Mouse (Mus musculus): Measurements from ENCODE around the gene Six5. TPM values are rescaled to one million over a fixed set of nuclear protein-coding genes. Genes with fewer than 3 reads are reported as not detected.

Gene Six5
- polyA plus RNA-seq, 1 experiment from 2014 or later, result 4.2 TPM

GRCm38 (mm10) chr7:19107436-19107835, 13.0 kb downstream of the Six5 start:
- WGBS, result 50% methylated on average over 3 of the region's 3 CpGs
- TF ChIP-seq EP300 (IDR thresholded peaks at IDR 0.05), result no peak
- TF ChIP-seq CTCF (IDR thresholded peaks at IDR 0.05), result no peak
- Histone ChIP-seq H3K9ac (replicated peaks; ENCODE audit: low read depth) (no peak overlapping the region), H3K4me2 (replicated peaks; ENCODE audit: low read depth, low read length) (no peak overlapping the region), H3K27ac (ENCODE audit: low read length) (no peak overlapping the region), H3K9me3 (ENCODE audit: low read length) (no peaks in the 10 kb centered on the region), H3K4me3 (ENCODE audit: low read depth, low read length) (no peak overlapping the region), H3K27me3 (replicated peaks; ENCODE audit: insufficient read depth, low read length) (no peaks in the 10 kb centered on the region), H3K36me3 (ENCODE audit: insufficient read depth, low read length) (no peaks in the 10 kb centered on the region), H3K4me1 (ENCODE audit: insufficient read depth, low read depth, low read length) (no peaks in the 10 kb centered on the region)
- ATAC-seq (no peak), DNase-seq (ENCODE audit: low spot score) (no peak)

GRCm38 (mm10) chr7:19109565-19109964, 15.2 kb downstream of the Six5 start:
- 70% methylated on average over 1 of the region's 1 CpGs for WGBS

GRCm38 (mm10) chr7:19118028-19118771, 23.8 kb downstream of the Six5 start, which contains the start of gene Gm4969:
Gene Gm4969 (minus strand): TSS chr7:19118368.
- WGBS, result 24% methylated on average over 62 of the region's 64 CpGs
- peak within 1 kb of the TSS; percentile 38 for H3K4me2 ChIP-seq (replicated peaks; ENCODE audit: low read depth, low read length)

More at GRCm38 (mm10) chr7:19109565-19109964, 15.2 kb downstream of the Six5 start:
- H3K27ac ChIP-seq (ENCODE audit: low read length), result no peak overlapping the region
- H3K4me2 ChIP-seq (replicated peaks; ENCODE audit: low read depth, low read length), result no peak overlapping the region
- no peaks in the 10 kb centered on the region for H3K27me3 ChIP-seq (replicated peaks; ENCODE audit: insufficient read depth, low read length)
- DNase-seq (ENCODE audit: low spot score), result no peak
- no peak overlapping the region for H3K4me3 ChIP-seq (ENCODE audit: low read depth, low read length)
- H3K9me3 ChIP-seq (ENCODE audit: low read length), result no peaks in the 10 kb centered on the region
- no peak for ATAC-seq
- H3K4me1 ChIP-seq (ENCODE audit: insufficient read depth, low read depth, low read length), result no peaks in the 10 kb centered on the region
- H3K36me3 ChIP-seq (ENCODE audit: insufficient read depth, low read length), result no peaks in the 10 kb centered on the region
- no peak overlapping the region for H3K9ac ChIP-seq (replicated peaks; ENCODE audit: low read depth)
- TF ChIP-seq EP300 (IDR thresholded peaks at IDR 0.05) (no peak), CTCF (IDR thresholded peaks at IDR 0.05) (no peak)

GRCm38 (mm10) chr7:19119083-19119482, 24.7 kb downstream of the Six5 start:
- Histone ChIP-seq H3K4me1 (ENCODE audit: insufficient read depth, low read depth, low read length) (peaks cover 6% of the 10 kb centered on the region; the same call in 1 of the 2 replicates), H3K36me3 (ENCODE audit: insufficient read depth, low read length) (no peaks in the 10 kb centered on the region), H3K27ac (ENCODE audit: low read length) (no peak overlapping the region), H3K27me3 (replicated peaks; ENCODE audit: insufficient read depth, low read length) (no peaks in the 10 kb centered on the region), H3K9ac (replicated peaks; ENCODE audit: low read depth) (no peak overlapping the region), H3K4me3 (ENCODE audit: low read depth, low read length) (no peak overlapping the region), H3K4me2 (replicated peaks; ENCODE audit: low read depth, low read length) (no peak overlapping the region), H3K9me3 (ENCODE audit: low read length) (no peaks in the 10 kb centered on the region)
- no peak for ATAC-seq
- no peak for TF ChIP-seq EP300 (IDR thresholded peaks at IDR 0.05)
- no peak for TF ChIP-seq CTCF (IDR thresholded peaks at IDR 0.05)
- WGBS, result 87% methylated on average over 8 of the region's 8 CpGs
- no peak for DNase-seq (ENCODE audit: low spot score)

More at GRCm38 (mm10) chr7:19118028-19118771, 23.8 kb downstream of the Six5 start, which contains the start of gene Gm4969:
- Histone ChIP-seq H3K27ac (ENCODE audit: low read length) (no peak within 1 kb of the TSS), H3K9me3 (ENCODE audit: low read length) (no peaks in the 10 kb centered on the region), H3K9ac (replicated peaks; ENCODE audit: low read depth) (no peak within 1 kb of the TSS), H3K27me3 (replicated peaks; ENCODE audit: insufficient read depth, low read length) (no peaks in the 10 kb centered on the region), H3K4me3 (ENCODE audit: low read depth, low read length) (no peak within 1 kb of the TSS), H3K36me3 (ENCODE audit: insufficient read depth, low read length) (no peaks in the 10 kb centered on the region), H3K4me1 (ENCODE audit: insufficient read depth, low read depth, low read length) (peaks cover 6% of the 10 kb centered on the region; the same call in 1 of the 2 replicates)
- peak; percentile 43 for ATAC-seq
- TF ChIP-seq EP300 (IDR thresholded peaks at IDR 0.05), result no peak
- TF ChIP-seq CTCF (IDR thresholded peaks at IDR 0.05), result peak; percentile 34; the same call in 1 of the 2 replicates
- DNase-seq (ENCODE audit: low spot score), result peak; percentile 71

GRCm38 (mm10) chr7:19119631-19120429, 25.4 kb downstream of the Six5 start, which contains the start of gene Fbxo46:
Gene Fbxo46 (plus strand): TSS chr7:19119859.
- WGBS, result 2% methylated on average over 34 of the region's 34 CpGs
- Histone ChIP-seq H3K36me3 (ENCODE audit: insufficient read depth, low read length) (no peaks in the 10 kb centered on the region), H3K4me2 (replicated peaks; ENCODE audit: low read depth, low read length) (peak within 1 kb of the TSS; percentile 85), H3K27ac (ENCODE audit: low read length) (0 out of 2 replicates have a peak within 1 kb of the TSS, but pooled peaks have one; percentile 2), H3K9ac (replicated peaks; ENCODE audit: low read depth) (peak within 1 kb of the TSS; percentile 60), H3K4me3 (ENCODE audit: low read depth, low read length) (peak within 1 kb of the TSS; percentile 56), H3K4me1 (ENCODE audit: insufficient read depth, low read depth, low read length) (peaks cover 6% of the 10 kb centered on the region; the same call in 1 of the 2 replicates), H3K9me3 (ENCODE audit: low read length) (no peaks in the 10 kb centered on the region), H3K27me3 (replicated peaks; ENCODE audit: insufficient read depth, low read length) (no peaks in the 10 kb centered on the region)
- TF ChIP-seq EP300 (IDR thresholded peaks at IDR 0.05), result no peak
- no peak for TF ChIP-seq CTCF (IDR thresholded peaks at IDR 0.05)
- DNase-seq (ENCODE audit: low spot score) (peak; percentile 100), ATAC-seq (peak; percentile 98)

GRCm38 (mm10) chr7:19121686-19122085, 27.3 kb downstream of the Six5 start:
- no peak for DNase-seq (ENCODE audit: low spot score)
- no peak for ATAC-seq
- H3K4me3 ChIP-seq (ENCODE audit: low read depth, low read length), result no peak overlapping the region
- WGBS, result 85% methylated on average over 4 of the region's 4 CpGs
- no peak for TF ChIP-seq CTCF (IDR thresholded peaks at IDR 0.05)
- no peak for TF ChIP-seq EP300 (IDR thresholded peaks at IDR 0.05)
- no peaks in the 10 kb centered on the region for H3K27me3 ChIP-seq (replicated peaks; ENCODE audit: insufficient read depth, low read length)
- H3K27ac ChIP-seq (ENCODE audit: low read length), result no peak overlapping the region
- peaks cover 6% of the 10 kb centered on the region; the same call in 1 of the 2 replicates for H3K4me1 ChIP-seq (ENCODE audit: insufficient read depth, low read depth, low read length)
- H3K36me3 ChIP-seq (ENCODE audit: insufficient read depth, low read length), result no peaks in the 10 kb centered on the region
- H3K4me2 ChIP-seq (replicated peaks; ENCODE audit: low read depth, low read length), result no peak overlapping the region
- no peak overlapping the region for H3K9ac ChIP-seq (replicated peaks; ENCODE audit: low read depth)
- H3K9me3 ChIP-seq (ENCODE audit: low read length), result no peaks in the 10 kb centered on the region

All from lung, postnatal 0 days (tissue).